Mouse (Mus musculus): ENCODE data around the gene Syngr3.
A peak's percentile ranks its signal among the peaks of the same experiment; 100 is the strongest.
"Not testable (repeated sequence)": the region's sequence is repeated elsewhere in the genome, so short reads cannot be mapped to it uniquely, and the experiment has no call there.

Gene Syngr3

DNA sequence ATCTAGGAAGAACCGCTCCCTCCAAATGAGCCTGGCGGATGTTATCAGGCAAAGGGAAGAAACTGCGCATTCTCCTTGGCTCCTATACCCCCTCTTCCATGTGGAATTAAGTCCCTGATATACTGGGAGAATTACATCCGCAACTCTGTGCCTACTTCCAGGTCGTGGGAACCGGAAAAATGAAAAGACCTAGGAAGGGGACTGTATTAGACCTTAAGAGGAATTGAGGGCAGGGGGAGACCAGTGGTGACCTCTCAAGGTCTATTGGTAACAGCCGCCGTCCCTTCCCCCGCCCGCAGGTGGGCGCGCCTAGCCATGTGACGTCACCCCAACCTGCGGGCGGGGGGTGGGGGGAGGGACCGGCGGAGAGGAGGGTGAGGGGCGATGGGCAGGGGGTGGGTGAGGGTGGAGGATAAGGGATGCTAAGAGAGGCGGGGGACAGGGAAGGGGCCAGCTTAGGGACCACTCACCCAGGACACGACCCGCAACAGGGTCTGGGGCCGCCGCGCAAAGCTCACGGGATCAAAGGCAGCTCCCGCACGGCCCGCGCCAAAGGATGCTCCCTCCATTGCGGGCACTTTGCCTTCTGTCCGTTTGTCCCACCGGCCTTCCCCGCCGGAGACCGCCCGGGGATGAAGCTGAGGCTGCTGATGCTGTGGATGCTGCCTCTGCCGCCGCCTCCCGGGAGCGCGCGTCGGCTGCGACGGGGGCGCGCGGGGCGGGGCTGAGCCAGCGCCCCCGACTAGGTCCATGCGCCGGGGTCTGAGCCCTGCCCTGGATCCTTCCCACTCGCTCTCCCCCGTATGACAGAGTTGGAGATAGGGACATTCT lies at the start of gene Syngr3:
Gene Syngr3 (minus strand): TSS at position 705 of the 831 bp plus-strand sequence.
- no peak for DNase-seq (ENCODE audit: low spot score)

DNA sequence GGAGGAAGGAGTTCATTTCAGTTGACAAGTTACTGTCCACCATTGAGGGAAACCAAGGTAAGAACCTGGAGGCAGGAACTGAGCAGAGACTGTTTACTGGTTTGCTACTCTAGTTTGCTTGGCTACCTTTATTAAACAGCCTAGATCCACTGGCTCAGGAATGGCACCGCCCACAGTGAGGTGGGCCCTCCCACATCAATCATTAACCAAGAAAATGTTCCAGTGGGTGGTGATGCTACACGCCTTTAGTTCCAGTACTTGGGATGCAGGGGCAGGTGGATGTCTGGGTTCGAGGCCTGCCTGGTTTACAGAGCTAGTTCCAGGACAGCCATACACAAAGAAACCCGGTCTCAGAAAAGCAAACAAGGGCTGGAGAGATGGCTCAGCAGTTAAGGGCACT lies 48.5 kb upstream of the Syngr3 start:
- no peak for DNase-seq (ENCODE audit: low spot score)

DNA sequence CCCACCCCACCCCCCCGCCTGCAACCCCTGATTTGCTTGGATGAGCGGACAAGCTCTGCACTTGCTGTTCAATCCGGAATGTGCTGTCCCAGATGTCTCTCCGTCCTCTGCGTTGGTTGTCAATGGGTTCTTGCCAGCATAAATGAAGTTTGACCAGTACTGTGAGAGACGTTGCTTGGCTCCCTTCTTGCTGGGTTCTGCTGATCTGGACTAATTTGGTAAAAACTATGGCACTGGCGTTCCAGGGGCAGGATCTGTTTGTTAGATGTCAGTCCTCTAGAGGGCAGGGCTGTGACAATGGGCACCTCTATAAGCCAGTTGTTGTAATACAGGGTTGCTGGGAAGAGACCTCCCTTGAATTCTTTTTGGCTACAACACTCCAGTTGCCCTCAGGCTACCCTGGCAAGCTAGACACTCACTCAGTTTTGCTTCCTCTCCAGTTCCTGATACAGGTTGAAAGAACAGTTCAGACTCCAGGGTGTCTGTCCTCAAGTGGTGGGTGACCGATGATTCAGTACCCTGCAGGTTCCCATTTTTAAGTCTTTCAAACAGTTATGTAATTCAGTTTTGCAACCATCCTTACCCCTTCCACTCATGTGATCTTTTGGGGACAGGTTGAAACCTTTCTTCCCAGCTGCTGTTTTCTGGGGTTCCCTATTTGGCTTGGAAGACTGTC lies 47.5 kb upstream of the Syngr3 start:
- DNase-seq (ENCODE audit: low spot score) = no peak

DNA sequence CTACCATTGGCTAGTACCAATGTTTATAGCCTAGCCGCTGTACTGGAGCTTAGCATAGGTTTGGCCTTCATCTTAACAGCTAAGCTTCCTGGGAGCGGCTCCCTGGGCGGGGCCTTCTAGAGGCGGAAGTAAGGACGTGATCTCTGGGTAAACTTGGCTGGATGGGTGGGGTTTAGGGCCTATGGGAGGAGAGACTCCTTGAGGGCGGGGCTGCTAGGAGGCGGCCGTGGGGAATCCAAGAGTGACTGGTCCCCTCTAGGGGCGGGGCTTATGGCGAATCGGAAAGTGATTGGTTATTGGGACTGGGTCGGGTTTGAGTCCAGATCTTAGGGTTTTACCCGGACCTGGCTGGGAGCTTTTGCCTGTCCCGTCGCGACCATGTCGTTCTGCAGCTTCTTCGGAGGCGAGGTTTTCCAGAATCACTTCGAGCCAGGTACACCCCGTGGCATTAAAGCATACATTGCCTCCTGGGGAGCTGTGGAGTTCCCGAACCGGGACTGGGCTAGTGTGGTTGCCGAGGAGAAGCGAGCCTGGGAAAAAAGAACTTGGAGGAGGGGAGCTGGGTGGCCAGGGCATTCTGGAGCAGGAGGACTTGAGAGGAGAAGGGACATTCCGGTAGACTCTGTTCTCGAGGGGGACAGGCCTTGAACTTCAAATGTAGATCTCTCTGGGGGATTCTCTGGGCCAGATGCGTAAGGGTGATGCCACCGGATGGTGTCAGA lies 46.7 kb upstream of the Syngr3 start, which contains the start of gene Msrb1:
Gene Msrb1 (plus strand): TSS at position 313 of the 722 bp plus-strand sequence.
- peak; percentile 100 for DNase-seq (ENCODE audit: low spot score)

DNA sequence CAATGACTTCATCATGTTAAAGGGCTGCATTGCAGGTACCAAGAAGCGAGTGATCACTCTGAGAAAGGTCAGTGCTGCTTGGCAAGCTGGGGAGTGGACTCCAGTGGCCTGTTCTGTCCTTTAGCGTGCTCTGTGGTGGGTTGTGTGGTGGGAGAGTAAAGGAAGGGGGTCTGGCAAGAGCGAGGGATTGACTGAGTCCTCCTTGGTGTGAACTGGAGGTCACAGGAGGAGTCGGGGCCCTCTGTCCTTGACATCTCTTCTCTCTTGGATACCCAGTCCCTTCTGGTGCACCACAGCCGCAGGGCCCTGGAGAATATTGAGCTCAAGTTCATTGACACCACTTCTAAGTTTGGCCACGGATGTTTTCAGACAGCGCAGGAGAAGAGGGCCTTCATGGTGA lies 45.7 kb upstream of the Syngr3 start:
- no peak for DNase-seq (ENCODE audit: low spot score)

DNA sequence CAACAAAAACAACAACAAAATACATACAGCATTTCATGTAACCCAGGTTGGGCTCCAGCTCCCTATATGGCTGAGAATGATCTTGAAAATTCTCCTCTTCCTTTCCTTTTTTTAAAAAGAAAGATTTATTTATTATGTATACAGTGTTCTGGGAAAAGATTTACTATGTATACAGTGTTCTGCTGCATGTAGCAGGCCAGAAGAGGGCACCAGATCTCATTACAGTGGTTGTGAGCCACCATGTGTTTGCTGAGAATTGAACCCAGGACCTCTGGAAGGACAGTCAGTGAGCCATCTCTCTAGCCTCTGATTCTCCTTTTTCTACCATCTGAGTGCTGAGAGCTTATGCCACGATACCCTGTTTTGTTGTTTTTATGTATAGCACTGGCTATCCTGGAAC lies 44.8 kb upstream of the Syngr3 start:
- DNase-seq (ENCODE audit: low spot score) = no peak

DNA sequence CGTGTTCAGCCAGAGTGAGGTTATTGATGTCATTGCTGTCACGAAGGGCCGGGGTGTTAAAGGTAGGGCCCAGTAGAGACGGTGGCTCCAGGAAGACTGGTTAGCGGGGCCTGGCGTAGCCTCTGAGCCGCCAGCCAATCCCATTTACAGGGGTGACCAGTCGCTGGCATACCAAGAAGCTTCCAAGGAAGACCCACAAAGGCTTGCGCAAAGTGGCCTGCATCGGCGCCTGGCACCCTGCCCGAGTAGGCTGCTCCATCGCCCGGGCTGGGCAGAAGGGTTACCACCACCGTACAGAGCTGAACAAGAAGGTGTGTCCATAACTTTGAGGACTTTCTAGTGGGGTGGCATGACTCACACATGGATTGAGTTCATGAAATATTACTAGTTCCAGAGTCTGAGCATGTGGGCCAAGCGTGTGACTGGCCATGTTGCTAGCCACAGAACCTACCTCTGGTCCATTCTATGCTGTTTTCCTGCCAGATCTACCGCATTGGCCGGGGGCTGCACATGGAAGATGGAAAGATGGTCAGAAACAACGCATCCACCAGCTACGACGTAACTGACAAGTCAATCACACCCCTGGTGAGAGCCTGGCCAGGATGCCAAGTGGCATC lies 43.8 kb upstream of the Syngr3 start:
- no peak for DNase-seq (ENCODE audit: low spot score)

DNA sequence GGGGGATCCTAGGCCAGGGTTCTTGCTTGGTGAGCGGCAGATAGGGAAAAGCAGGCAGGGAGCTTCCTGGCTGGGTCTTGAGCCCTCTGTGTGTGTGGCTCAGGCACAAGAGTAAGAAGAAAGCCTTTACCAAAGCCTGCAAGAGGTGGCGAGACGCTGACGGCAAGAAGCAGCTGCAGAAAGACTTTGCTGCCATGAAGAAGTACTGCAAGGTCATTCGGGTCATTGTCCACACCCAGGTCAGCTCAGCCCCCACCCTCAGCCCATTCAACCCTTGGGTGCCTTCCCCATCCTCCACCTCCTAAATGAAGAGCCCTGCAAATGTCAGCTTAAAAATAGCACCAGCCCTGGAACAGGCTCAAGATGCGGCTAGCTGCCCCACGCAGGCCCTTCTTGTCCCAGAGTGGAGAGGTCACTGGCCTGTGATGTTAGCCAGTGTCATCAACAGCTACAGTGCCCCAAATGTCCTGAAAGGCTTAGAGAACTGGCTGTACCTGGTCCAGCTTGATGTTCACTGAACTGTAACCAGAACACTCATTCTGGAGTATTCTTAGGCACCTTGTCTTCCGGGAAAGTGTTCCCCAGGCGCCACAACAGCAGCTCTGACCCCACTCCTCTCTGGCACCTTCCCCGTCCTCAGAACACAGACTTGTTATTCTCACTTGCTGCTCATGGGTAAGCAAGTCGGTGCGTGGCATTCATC lies 42.6 kb upstream of the Syngr3 start:
- no peak for DNase-seq (ENCODE audit: low spot score)

DNA sequence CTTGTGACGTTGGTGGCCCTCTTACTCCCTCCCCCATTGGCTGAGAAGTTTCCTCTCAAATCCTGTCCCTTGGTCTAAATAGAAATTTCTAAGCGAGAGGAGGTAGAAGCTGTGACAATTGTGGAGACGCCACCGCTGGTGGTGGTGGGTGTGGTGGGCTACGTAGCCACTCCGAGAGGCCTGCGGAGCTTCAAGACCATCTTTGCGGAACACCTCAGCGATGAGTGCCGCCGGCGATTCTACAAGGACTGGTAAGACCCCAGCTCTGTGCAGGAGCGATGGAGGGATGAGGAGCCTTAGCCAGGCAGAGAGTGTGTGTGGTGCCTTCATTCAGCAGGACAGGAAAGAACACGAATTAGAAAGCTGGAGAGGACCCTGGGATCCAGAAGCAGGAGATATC lies 41.0 kb upstream of the Syngr3 start:
- DNase-seq (ENCODE audit: low spot score) = no peak

DNA sequence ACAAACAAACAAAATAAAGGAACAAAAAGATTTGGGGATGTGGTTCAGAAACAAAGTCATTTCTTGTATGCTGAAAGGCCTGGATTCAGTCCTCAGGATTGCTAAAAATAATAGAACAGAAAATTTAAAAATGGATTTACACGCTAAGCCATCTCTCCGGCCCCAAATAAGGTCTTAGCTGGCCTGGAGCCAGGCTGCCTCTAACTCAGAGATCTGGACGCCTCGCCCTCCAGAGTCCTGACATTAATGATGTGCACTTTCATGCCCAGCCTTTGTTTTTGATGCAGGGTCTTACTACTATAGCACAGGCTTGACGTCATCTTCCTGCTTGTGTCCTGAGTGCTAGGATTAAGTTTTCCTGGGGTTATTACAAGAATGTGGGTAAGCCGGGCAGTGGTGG lies 39.3 kb upstream of the Syngr3 start:
- no peak for DNase-seq (ENCODE audit: low spot score)

DNA sequence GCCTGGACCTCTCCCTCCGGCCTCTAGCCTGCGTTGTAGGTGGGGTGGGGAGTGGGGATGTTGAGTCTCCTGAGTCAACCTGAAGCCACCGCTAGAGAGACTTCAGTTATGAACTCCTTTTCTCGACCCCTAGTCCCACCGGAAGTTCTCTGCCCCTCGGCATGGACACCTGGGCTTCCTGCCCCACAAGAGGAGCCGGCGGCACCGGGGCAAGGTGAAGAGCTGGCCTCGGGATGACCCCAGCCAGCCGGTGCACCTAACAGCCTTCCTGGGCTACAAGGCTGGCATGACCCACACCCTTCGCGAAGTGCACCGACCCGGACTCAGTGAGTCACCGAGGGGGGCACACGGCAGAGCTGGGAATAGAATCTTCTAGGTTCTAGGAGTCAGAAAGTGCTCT lies 38.4 kb upstream of the Syngr3 start:
- DNase-seq (ENCODE audit: low spot score) = no peak

DNA sequence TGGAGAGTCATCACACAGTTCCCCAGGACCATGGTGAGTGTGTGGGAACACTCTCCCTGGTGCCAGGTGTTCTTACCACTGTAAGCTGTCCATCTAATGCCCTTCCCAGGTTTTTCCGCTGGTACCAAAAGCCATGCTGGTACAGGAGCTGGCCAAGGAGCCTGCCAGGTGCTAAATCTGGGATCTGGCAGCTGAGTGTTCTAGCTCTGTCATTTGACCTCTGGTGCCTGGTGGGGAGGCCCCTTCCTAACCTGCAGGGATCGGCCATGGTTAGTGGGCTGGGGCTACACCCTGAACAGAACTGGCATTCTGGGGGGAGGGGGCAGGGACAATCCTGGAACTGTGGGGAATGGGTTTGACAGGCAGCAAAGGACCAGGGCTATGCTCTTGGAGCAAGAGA lies 37.9 kb upstream of the Syngr3 start, which contains the start of gene Rpl3l:
Gene Rpl3l (plus strand): TSS at position 203 of the 400 bp plus-strand sequence.
- DNase-seq (ENCODE audit: low spot score) = no peak

DNA sequence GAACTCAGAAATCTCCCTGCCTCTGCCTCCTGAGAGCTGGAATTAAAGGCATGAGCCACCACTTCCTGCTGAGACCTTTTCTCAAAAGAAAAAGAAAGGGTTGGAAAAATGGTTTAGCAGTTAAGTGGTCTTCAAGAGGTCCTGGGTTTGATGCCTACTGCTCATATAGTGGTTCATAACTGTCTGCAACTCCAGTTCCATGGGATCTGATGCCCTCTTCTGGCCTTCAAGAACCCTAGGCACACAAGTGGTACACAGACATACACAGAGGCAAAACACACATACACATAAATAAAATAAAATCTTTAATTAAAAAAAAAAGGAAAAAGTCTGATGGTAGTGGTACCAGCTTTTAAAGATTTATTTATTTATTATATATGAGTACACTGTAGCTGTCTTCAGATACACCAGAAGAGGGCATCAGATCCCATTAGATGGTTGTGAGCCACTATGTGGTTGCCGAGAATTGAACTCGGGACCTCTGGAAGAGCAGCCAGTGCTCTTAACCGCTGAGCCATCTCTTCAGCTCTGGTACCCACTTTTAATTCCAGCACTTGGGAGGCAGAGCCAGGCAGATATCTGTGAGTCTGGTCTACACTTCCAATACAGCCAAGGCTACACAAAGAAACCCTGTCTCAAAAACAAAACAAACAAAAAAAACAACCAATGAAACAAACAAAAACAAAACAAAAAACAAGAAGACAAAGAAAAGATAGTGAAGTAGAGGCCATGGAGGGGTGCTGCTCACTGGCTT lies 36.1 kb upstream of the Syngr3 start:
- no peak for DNase-seq (ENCODE audit: low spot score)

DNA sequence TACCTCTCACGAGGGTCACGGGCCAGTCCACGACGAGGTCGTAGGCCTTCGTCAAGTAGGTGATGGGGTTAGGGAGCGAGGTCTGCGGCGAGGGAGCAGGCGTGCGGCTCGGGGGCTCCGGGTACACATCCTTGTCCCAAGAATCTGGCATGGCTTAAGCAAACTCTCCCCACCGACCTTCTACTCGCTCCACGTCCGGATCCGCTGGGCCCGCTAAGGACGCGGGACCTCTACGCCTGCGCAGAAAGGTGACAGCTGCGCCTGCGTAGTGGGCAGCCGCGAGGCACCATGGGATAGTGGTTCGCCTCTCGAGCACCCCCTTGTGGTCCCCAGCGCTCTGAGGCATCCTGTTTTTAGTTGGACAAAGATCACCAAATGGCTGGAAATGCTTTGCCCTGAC lies 34.4 kb upstream of the Syngr3 start, which contains the start of gene Ndufb10:
Gene Ndufb10 (minus strand): TSS at position 295 of the 400 bp plus-strand sequence.
- DNase-seq (ENCODE audit: low spot score) = peak; percentile 95

DNA sequence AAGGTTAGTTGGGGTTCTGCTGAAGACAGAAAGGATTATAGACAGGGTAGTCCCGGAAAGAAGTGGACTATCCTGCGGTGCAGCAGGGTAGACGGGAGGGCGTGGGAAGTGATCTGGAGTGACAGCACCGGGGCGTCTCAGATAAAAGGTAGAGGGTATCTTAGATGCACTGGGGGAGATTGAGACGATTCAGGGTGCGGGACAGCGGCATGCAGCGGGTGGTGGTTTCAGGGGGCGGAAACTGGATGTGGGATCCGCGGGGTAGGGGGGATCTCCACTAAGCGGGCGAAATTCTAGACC lies 34.1 kb upstream of the Syngr3 start:
- peak; percentile 62 for DNase-seq (ENCODE audit: low spot score)

DNA sequence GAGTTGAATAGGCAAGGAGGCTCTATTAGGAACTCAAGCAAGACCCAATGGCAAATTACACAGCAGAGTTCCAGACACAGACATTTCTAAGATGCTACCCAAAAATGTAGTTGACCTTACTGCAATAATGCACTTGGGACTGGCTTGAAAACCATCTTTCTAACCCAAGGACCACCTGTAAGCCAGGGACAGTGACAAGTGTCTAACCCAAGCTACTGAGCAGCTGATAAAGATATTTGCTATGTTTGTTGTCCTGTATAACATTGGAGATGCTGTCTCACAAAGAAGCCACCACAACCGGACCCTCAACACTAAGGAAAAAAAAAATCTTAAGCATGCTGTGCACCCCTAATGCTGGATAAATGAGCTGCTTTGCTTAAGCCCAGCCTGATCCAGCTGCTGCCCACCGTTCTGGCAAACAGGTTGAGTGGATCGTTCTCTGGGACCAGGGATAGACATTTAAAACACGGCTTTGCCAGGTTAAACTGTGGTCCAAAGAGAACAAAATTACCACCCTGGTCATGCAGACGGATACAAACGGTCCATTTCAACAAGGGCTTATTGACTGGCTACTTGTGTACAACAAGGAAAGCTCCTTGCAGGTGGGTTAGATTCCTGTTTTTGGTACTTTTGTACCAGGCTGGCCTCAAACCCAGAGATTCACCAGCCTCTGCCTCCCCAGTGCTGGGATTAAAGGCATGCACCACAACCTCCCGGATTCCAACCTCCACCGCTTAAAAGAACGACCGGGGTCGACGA lies 33.5 kb upstream of the Syngr3 start:
- DNase-seq (ENCODE audit: low spot score) = peak; percentile 41

DNA sequence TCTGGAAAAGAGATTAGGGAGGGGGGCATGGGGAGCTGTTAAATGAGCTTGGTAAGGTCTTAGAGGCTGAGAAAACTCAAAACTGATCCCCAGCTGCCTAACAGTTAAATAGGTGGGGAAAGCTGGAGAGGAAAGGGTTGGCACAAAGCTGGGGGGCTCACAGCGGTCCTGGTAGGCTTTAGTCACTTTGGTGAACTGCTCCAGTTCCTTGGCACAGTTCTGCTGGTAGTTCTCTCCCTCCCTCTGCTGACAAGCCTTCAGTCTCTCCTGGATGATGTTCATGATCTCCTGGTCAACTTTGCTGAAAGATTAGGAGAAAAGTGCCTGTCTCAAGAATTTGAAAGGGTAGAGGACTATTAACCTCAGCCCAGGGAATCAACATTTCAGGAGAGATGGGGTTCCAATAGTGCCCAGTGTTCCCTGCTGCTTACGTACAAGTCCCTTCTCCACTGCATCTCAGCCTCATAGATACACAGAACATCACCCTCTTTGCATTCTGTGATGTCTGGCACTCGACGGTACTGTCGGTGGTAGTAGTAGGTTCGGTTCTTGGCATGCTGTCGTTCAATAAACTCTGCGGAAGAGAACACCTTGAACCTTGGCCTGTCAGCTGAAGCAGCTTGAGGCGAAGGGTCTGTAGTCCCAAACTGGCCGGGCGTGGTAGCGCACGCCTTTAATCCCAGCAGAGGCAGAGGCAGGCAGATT lies 32.6 kb upstream of the Syngr3 start:
- peak; percentile 37 for DNase-seq (ENCODE audit: low spot score)

DNA sequence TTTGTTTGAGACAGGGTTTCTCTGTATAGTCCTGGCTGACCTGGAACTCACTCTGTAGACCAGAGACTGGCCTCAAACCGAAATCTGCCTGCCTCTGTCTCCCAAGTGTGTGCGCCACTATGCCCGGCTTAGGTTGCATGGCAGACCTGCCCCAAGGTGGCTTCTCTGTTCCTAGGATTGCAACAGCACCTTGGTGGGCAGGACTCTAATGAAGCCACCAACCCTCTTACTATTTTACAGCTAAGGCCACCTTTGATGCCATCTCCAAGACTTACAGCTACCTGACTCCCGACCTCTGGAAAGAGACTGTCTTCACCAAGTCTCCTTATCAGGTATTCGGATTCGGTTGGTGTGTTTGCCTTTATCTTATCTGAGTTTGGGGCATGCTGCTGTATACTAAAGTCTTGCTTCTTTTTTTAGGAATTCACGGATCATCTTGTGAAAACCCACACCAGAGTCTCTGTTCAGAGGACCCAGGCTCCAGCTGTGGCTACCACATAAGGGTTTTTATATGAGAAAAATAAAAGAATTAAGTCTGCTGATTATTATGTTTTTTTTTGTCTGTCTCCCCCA lies 31.7 kb upstream of the Syngr3 start:
- DNase-seq (ENCODE audit: low spot score) = not testable (repeated sequence)

DNA sequence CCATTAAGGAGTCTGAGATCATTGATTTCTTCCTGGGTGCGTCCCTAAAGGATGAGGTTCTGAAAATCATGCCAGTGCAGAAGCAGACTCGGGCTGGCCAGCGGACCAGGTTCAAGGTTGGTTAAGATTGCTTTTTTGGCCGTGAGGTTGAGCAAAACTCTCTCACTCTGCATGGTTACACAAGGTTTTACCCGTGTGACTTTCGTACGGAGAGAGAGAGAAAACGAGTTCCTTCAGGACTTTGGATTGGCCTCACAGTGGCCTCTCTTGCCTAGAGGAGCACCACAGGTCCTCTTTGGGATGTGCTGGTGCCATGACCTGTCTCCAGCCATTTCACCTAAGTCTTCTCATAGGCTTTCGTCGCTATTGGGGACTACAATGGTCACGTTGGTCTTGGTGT lies 30.9 kb upstream of the Syngr3 start:
- DNase-seq (ENCODE audit: low spot score) = not testable (repeated sequence)

All from c-Kit-positive CD71-positive TER-119-positive erythroid progenitor cells, embryonic 14.5 days (primary cell).